35 mouse cellular contexts compared by ENCODE assay signal in genomic region chr2:84893359-84893758, GRCm38 (mm10). TPM values are rescaled to one million over a fixed set of nuclear protein-coding genes. Genes with fewer than 3 reads are reported as not detected.
A peak's percentile ranks its signal among the peaks of the same experiment; 100 is the strongest.
DNase-seq lines count a peak whose midpoint lies in the region; ATAC-seq and TF ChIP-seq lines count a peak whose summit lies in the region.
"Had no signal": no experiment of that assay in that cellular context is flagged by ENCODE, and none has a peak within 500 bp of the region (broad histone marks: within the 10 kb centered on the region; RNA-seq: fewer than 3 reads in every experiment).

No protein-coding gene starts in this region.

- H3K27me3 ChIP-seq in forebrain, postnatal 0 days (ENCODE audit: insufficient read depth, low read length): no peaks in the 10 kb centered on the region; the same call in 1 of the 2 replicates
- peaks cover 13% of the 10 kb centered on the region for H3K27me3 ChIP-seq in forebrain, embryonic 11.5 days (ENCODE audit: control insufficient read depth, insufficient read depth, low read length)

- H3K36me3 ChIP-seq in forebrain, postnatal 0 days (ENCODE audit: insufficient read depth): no peaks in the 10 kb centered on the region
- H3K36me3 ChIP-seq in forebrain, embryonic 11.5 days (ENCODE audit: control insufficient read depth, insufficient read depth, low read length): no peaks in the 10 kb centered on the region
- H3K36me3 ChIP-seq: embryonic facial prominence, embryonic 10.5 days; embryonic facial prominence, embryonic 15.5 days; heart, embryonic 13.5 days; hindbrain, embryonic 10.5 days; intestine, embryonic 15.5 days; limb, embryonic 10.5 days; limb, embryonic 15.5 days; liver, embryonic 15.5 days; lung, embryonic 15.5 days; midbrain, embryonic 12.5 days; neural tube, embryonic 12.5 days had no signal

- peak; percentile 58 for DNase-seq in forebrain, postnatal 0 days
- DNase-seq in forebrain, embryonic 11.5 days (ENCODE audit: low spot score): no peak
- DNase-seq in layer of hippocampus, adult 2 months (ENCODE audit: low spot score in 2 of 2): no peak
- DNase-seq in layer of hippocampus, postnatal 36 days: no peak
- DNase-seq in ZHBTc4 (ENCODE audit: low read depth, low spot score): peak; percentile 31
- peak; percentile 54 for DNase-seq in brain, embryonic 14.5 days (ENCODE audit: low read depth)
- DNase-seq in embryo, embryonic 11 days: no peak
- DNase-seq: adrenal gland, postnatal 25 days; cerebellum, adult 2 months; cerebellum, postnatal 14 days; gastrocnemius, postnatal 25 days; heart, adult 18-20 months; heart, postnatal 10 days; kidney, adult 2 months; kidney, postnatal 4 days; right cerebral cortex, postnatal 4 days; thymus, adult 18-20 months; thymus, postnatal 36 days had no signal

- no peak overlapping the region for H3K4me3 ChIP-seq in forebrain, postnatal 0 days (ENCODE audit: low read depth, low read length)
- no peak overlapping the region for H3K4me3 ChIP-seq in forebrain, embryonic 11.5 days (ENCODE audit: low read depth, low read length)
- H3K4me3 ChIP-seq in layer of hippocampus, adult 2 months: peak overlapping the region; percentile 26; the same call in 1 of the 2 replicates
- H3K4me3 ChIP-seq: embryonic facial prominence, embryonic 10.5 days; embryonic facial prominence, embryonic 15.5 days; heart, embryonic 13.5 days; hindbrain, embryonic 10.5 days; intestine, embryonic 15.5 days; limb, embryonic 10.5 days; limb, embryonic 15.5 days; liver, embryonic 15.5 days; lung, embryonic 15.5 days; midbrain, embryonic 12.5 days; myocyte; neural tube, embryonic 12.5 days had no signal

- H3K4me1 ChIP-seq in forebrain, postnatal 0 days (ENCODE audit: insufficient read depth): no peaks in the 10 kb centered on the region; the same call in 1 of the 2 replicates
- peaks cover 2% of the 10 kb centered on the region; the same call in 1 of the 2 replicates for H3K4me1 ChIP-seq in forebrain, embryonic 11.5 days (replicated peaks; ENCODE audit: control insufficient read depth, insufficient read depth, low read length)

- no peak; the same call in 1 of the 2 replicates for ATAC-seq in forebrain, postnatal 0 days
- no peak for ATAC-seq in forebrain, embryonic 11.5 days (replicated peaks; ENCODE audit: low FRiP score)
- ATAC-seq: CD4-positive, CD25-positive, alpha-beta regulatory T cell, adult 4 months; hindbrain, postnatal 0 days; intestine, embryonic 15.5 days had no signal

- H3K9ac ChIP-seq in forebrain, postnatal 0 days: no peak overlapping the region
- H3K9ac ChIP-seq in forebrain, embryonic 11.5 days (ENCODE audit: low read length): no peak overlapping the region
- H3K9ac ChIP-seq: embryonic facial prominence, embryonic 15.5 days; heart, embryonic 13.5 days; intestine, embryonic 15.5 days; limb, embryonic 15.5 days; liver, embryonic 15.5 days; lung, embryonic 15.5 days; midbrain, embryonic 12.5 days; neural tube, embryonic 12.5 days had no signal

- 19% methylated on average over 6 of the region's 6 CpGs for WGBS in forebrain, postnatal 0 days
- 47% methylated on average over 6 of the region's 6 CpGs for WGBS in forebrain, embryonic 11.5 days

- TF ChIP-seq CTCF in forebrain, postnatal 0 days (IDR thresholded peaks at IDR 0.05; ENCODE audit: low read depth): no peak
- no peak for TF ChIP-seq CTCF in layer of hippocampus, adult 2 months (conservative IDR thresholded peaks at IDR 0.05)
- no peak for TF ChIP-seq CTCF in brain, embryonic 14.5 days (IDR thresholded peaks at IDR 0.05; ENCODE audit: borderline replicate concordance, extremely low read depth, insufficient read depth, insufficient read length)

- TF ChIP-seq POLR2A in brain, embryonic 14.5 days (IDR thresholded peaks at IDR 0.05; ENCODE audit: borderline replicate concordance, extremely low read depth, insufficient read depth, insufficient read length, poor library complexity, severe bottlenecking): no peak

- H3K4me2 ChIP-seq in forebrain, postnatal 0 days (ENCODE audit: low read depth): peak overlapping the region; percentile 0; the same call in 1 of the 2 replicates
- no peak overlapping the region for H3K4me2 ChIP-seq in forebrain, embryonic 11.5 days (ENCODE audit: low read depth, low read length, severe bottlenecking)
- H3K4me2 ChIP-seq: embryonic facial prominence, embryonic 15.5 days; heart, embryonic 13.5 days; intestine, embryonic 15.5 days; limb, embryonic 15.5 days; liver, embryonic 15.5 days; lung, embryonic 15.5 days; midbrain, embryonic 12.5 days; neural tube, embryonic 12.5 days had no signal

- no peak overlapping the region for H3K27ac ChIP-seq in forebrain, postnatal 0 days (ENCODE audit: low read depth, low read length)
- no peak overlapping the region for H3K27ac ChIP-seq in forebrain, embryonic 11.5 days (ENCODE audit: low read depth, low read length)
- peak overlapping the region; percentile 91 for H3K27ac ChIP-seq in layer of hippocampus, adult 2 months
- H3K27ac ChIP-seq: embryonic facial prominence, embryonic 10.5 days; embryonic facial prominence, embryonic 15.5 days; heart, embryonic 13.5 days; hindbrain, embryonic 10.5 days; hindbrain, postnatal 0 days; intestine, embryonic 15.5 days; kidney, postnatal 0 days; limb, embryonic 10.5 days; limb, embryonic 15.5 days; liver, embryonic 15.5 days; lung, embryonic 15.5 days; midbrain, embryonic 12.5 days; neural tube, embryonic 12.5 days; stomach, postnatal 0 days had no signal

- no peaks in the 10 kb centered on the region for H3K9me3 ChIP-seq in forebrain, postnatal 0 days (ENCODE audit: low read length)
- H3K9me3 ChIP-seq in forebrain, embryonic 11.5 days (ENCODE audit: control insufficient read depth, low read length): no peaks in the 10 kb centered on the region
- H3K9me3 ChIP-seq: embryonic facial prominence, embryonic 10.5 days; embryonic facial prominence, embryonic 15.5 days; heart, embryonic 13.5 days; hindbrain, embryonic 10.5 days; intestine, embryonic 15.5 days; limb, embryonic 10.5 days; limb, embryonic 15.5 days; liver, embryonic 15.5 days; lung, embryonic 15.5 days; midbrain, embryonic 12.5 days; neural tube, embryonic 12.5 days had no signal

RNA-seq across cellular contexts. Expression of gene Rtn4rl2, which starts 6.8 kb away (rescaled TPM):
- total RNA-seq in forebrain, postnatal 0 days (2014; rRNA removed): 17.7 and 23.7 TPM in 2 replicates
- polyA plus RNA-seq in forebrain, postnatal 0 days (2015; fragmentation: Nextera tagmentation; extraction: Ambion mirVana): 25.8 and 26.1 TPM in 2 replicates
- 5.2 and 6.5 TPM in 2 replicates for polyA plus RNA-seq in forebrain, embryonic 11.5 days (2014; fragmentation: Nextera tagmentation; extraction: Ambion mirVana)
- total RNA-seq in layer of hippocampus, adult 2 months (2021): 10 to 100 TPM; 85.9 to 88.8 TPM
- total RNA-seq in layer of hippocampus, postnatal 36 days (2021): 10 to 100 TPM; 91.2 to 94.8 TPM
- 18.3 and 32.2 TPM in 2 replicates for polyA plus RNA-seq in brain, embryonic 14.5 days (2012; rRNA removed)
- total RNA-seq: megakaryocyte progenitor cell, adult 5-6 weeks had no signal
- polyA plus RNA-seq: CD4-positive, CD25-positive, alpha-beta regulatory T cell, adult 4 months had no signal

RNA-seq across cellular contexts. Expression of gene Slc43a3, which starts 43.0 kb away (rescaled TPM):
- 2.2 and 7.6 TPM in 2 replicates for total RNA-seq in forebrain, postnatal 0 days (2014; rRNA removed)
- 3.5 and 3.8 TPM in 2 replicates for polyA plus RNA-seq in forebrain, postnatal 0 days (2015; fragmentation: Nextera tagmentation; extraction: Ambion mirVana)
- 18.0 and 18.2 TPM in 2 replicates for polyA plus RNA-seq in forebrain, embryonic 11.5 days (2014; fragmentation: Nextera tagmentation; extraction: Ambion mirVana)
- total RNA-seq in layer of hippocampus, adult 2 months (2021): under 1 TPM; 0.61 to 0.84 TPM
- total RNA-seq in layer of hippocampus, postnatal 36 days (2021): 1 to 10 TPM in 1 of 2 experiments, under 1 TPM in 1; 0.37 to 2.6 TPM
- polyA plus RNA-seq in brain, embryonic 14.5 days (2012; rRNA removed): 10.1 and 10.6 TPM in 2 replicates

RNA-seq across cellular contexts. Expression of gene Slc43a1, which starts 54.7 kb away (rescaled TPM):
- 0.92 and 3.0 TPM in 2 replicates for total RNA-seq in forebrain, postnatal 0 days (2014; rRNA removed)
- 0.91 and 0.94 TPM in 2 replicates for polyA plus RNA-seq in forebrain, postnatal 0 days (2015; fragmentation: Nextera tagmentation; extraction: Ambion mirVana)
- polyA plus RNA-seq in forebrain, embryonic 11.5 days (2014; fragmentation: Nextera tagmentation; extraction: Ambion mirVana): 22.0 and 27.5 TPM in 2 replicates
- under 1 TPM; 0.27 to 0.79 TPM for total RNA-seq in layer of hippocampus, adult 2 months (2021)
- total RNA-seq in layer of hippocampus, postnatal 36 days (2021): 1 to 10 TPM in 1 of 2 experiments, under 1 TPM in 1; 0.48 to 1.2 TPM
- 3.4 and 5.9 TPM in 2 replicates for polyA plus RNA-seq in brain, embryonic 14.5 days (2012; rRNA removed)

Comparison
In these comparisons a context has a peak if more than half of its experiments do, and no peak if none do; other contexts are left out.
1. DNase-seq: peak in forebrain, postnatal 0 days (single experiment), ZHBTc4 (single experiment) and brain, embryonic 14.5 days (single experiment); none in forebrain, embryonic 11.5 days (single experiment), layer of hippocampus, adult 2 months (0 of 2), layer of hippocampus, postnatal 36 days (0 of 2) and embryo, embryonic 11 days (single experiment).